Mouse (Mus musculus) thymus, postnatal 25 days (tissue): Measurements from ENCODE around the gene Cfap57.

Experiments
- DNase-seq: peaks from one replicate; pipeline ENCODE4 v3.0.0; 2022

Gene Cfap57

DNA sequence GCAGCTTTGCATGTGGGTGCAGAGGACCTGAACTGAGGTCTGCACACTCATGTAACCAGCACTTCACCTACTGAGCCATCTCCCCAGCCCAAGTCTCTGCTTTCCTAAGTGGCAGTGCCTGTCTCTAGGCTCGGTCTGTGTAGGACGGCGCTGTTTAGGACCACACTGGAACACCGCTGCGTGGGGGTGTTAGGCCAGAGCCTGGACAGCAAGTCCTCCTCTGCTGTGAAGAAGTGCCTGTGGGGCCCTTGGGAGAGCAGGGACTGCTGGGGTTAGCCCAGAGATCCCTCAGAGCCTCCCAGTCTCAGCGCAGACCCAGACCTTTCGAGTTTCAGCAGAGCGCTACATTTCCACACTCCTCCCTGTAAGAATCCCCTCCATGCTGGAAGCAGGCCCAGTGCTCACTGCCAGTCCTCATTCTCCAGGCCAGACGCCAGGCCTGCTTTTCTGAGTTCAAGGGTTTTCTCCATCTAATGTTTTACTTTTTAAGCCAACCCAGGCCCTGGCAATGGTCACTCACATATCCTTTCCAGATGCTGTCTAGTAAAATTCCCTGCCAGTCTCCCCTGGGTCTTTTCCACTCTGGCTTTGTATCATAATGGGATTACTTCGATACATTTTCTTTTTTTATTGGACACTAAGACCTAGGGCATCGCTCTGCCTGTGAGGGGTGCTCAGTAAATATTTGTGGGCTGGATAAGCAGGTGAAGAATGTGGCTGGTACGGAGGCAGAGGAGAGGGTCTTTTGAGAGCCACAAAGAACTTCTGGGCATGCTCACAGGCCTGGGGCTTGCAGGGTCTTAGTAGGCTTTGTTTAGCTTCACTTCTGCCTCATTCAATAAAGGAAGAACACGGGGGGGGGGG lies 56.3 kb downstream of the Cfap57 start:
- no peak for DNase-seq

DNA sequence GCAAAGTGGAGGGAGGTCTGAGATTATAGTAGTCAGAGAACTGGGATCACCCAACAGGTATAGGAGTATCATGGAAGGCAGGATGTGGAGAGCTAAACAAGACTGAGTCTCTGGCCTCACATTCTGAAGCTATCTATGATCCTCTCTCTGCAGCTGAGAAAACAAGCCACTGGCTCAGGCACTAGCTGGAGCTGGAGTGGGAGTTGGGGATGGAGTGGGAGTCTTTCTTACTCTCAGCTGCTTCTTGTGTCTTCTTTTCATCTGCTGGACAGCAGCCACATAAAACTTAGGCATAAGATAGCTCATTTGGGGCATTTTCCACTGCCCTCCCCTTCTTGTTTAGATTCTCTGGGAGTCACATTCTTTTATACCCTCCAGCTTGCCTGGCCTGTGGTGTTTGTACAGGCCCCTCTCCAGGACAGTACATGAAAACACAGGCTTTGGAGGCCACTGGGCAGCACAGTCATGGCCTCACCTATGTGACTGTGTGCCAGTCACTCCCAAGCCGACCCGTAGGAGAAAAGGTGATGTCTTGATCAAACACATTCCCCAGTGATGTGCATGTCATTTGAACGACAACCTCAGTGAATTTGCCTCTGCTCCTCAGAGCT lies 67.4 kb downstream of the Cfap57 start:
- DNase-seq: no peak

DNA sequence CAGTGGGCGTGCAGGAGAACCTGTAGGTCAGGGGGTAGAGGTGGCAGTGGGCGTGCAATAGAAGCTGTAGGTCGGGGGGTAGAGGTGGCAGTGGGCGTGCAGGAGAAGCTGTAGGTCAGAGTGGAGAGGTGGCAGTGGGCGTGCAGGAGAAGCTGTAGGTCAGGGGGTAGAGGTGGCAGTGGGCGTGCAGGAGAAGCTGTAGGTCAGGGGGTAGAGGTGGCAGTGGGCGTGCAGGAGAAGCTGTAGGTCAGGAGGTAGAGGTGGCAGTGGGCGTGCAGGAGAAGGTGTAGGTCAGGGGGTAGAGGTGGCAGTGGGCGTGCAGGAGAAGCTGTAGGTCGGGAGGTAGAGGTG lies 72.5 kb downstream of the Cfap57 start:
- DNase-seq: peak; percentile 28

DNA sequence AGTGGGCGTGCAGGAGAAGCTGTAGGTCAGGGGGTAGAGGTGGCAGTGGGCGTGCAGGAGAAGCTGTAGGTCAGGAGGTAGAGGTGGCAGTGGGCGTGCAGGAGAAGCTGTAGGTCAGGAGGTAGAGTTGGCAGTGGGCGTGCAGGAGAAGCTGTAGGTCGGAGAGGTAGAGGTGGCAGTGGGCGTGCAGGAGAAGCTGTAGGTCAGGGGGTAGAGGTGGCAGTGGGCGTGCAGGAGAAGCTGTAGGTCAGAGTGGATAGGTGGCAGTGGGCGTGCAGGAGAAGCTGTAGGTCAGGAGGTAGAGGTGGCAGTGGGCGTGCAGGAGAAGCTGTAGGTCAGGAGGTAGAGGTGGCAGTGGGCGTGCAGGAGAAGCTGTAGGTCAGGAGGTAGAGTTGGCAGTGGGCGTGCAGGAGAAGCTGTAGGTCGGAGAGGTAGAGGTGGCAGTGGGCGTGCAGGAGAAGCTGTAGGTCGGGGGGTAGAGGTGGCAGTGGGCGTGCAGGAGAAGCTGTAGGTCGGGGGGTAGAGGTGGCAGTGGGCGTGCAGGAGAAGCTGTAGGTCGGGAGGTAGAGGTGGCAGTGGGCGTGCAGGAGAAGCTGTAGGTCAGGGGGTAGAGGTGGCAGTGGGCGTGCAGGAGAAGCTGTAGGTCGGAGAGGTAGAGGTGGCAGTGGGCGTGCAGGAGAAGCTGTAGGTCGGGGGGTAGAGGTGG lies 73.0 kb downstream of the Cfap57 start:
- DNase-seq: peak; percentile 57

DNA sequence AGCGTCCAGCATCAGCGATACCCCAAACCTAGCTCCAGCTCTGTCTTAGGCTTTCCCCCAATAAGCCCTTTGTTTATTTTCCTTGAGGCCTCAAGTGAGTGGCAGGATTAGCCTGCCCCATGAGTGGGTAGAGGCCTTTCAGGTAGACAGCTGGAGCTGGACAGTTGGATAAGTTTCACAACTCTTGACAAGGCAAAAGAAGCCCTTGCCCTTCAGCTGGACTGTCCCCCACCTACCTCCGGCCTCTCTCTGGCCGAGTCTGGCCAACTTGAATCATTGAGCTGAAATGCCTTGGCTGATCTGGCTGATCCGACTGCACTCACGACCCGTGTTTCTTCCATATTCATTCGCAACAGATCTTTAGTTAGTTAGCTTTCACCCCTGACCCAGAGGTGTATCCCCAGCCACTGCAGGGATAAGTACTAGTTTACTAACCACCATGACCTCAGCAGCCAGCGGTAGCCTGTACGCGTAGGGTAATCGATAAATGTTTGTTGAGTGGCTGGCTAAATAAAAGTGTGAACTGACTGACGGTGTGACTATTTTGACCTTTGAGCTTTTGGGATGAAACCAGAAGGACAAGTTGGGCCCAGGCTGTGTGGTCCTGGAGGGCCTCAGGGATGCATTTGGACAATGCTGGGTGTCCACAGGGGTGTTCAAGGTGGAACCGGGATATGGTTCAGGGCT lies 76.0 kb downstream of the Cfap57 start:
- no peak for DNase-seq

DNA sequence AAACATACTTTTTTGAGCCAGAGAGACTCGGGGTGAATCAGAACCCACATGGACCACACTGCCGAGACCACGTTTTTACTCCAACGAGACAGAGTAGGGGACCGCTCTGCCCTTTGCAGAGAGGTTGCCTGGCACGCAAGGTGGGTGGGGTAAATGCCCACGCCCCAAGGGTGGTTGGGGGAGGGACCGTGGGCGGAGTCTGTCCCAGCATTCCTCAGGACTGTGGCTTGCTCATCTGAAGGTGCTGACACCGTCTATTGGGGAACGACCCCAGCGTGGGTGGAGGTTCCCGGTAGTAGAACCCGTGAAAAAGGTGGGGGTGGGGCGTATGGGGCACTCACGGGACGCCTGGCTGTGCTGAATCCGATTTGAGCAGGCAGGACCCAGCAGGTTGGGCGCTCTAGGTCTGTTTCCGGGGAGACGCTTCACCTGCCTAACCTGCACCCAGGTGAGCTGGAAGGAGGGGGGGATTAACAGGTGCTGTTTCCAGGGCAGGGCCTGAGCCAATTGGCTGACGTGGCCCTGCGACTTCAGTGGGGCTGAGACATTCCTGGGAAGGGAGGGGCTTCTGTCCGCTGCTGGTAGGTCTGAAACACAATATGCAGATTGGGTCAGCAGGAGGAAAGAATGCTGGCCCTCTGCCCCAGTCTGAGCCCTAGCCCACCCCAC lies 76.9 kb downstream of the Cfap57 start, which contains the start of gene Tmem125:
Gene Tmem125, minus strand, starts transcription at position 453 of the 669 bp plus-strand sequence.
- DNase-seq: peak; percentile 61

DNA sequence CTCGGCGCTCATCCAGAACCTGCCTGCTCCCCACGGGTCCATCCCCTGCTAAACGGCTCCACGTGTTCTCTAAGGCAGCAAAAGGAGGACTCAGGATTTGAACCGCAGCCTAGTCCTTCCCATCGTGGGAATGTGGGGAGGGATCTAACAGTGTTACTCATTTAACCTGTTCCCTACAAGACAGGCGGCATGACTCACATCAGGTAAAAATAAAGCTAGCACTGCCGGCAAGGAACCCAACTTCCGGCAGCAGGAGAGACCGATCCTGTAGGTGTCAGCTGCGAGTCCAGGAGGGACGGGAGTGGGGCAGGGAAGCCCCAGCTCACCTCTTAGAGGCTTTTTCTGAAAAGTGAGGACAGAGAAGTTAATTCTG lies 77.4 kb downstream of the Cfap57 start:
- peak; percentile 23 for DNase-seq

DNA sequence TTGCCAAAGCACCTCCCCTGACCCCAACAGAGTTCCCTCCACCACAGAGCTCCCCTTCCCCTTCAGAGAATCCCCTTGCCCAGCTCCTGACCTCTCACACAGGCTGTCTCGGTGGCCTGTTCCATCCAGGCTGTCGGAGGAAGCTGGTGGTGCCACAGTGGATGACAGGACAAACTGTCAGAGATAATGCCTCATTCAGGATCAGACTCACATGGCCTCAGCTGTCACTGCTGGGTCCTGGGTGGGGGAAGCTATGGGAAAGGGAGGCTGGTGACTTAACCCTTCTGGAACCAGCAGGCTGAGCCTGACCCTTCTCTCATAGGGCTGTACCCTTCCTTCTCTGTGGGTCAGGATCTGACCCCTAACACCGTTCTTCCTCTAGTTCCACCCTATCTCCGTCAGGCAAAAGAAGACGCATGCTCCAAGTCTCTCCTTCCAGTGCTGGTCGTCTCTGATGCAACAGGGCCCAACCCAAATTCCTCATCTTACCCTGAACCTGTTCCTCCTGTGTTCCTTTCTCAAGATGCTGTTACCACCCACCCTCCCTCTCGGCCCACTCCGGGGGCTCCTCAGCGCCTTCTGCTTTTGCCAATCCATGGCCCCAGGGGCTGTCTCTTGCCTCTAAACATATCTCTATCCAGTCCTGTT lies 77.9 kb downstream of the Cfap57 start:
- no peak for DNase-seq

DNA sequence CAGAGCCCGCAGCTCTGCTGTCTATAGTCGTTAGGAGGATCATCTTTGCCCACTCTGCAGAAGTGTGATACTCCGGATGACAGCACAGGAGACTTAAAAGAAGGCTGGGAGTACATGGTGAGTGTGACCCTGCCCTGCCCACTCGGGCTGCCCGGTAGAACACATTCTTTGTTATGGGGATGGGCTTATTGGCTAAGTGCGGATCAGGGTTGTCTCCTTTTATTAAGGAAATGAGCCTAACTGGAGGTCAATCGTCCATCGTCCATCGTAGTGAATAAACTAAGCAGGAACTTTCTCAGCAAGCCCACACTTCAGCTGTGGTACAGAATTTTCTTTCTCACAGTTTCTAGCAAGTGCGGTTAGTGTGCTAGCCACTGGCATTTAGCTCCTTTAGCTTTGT lies 80.7 kb downstream of the Cfap57 start:
- no peak for DNase-seq

DNA sequence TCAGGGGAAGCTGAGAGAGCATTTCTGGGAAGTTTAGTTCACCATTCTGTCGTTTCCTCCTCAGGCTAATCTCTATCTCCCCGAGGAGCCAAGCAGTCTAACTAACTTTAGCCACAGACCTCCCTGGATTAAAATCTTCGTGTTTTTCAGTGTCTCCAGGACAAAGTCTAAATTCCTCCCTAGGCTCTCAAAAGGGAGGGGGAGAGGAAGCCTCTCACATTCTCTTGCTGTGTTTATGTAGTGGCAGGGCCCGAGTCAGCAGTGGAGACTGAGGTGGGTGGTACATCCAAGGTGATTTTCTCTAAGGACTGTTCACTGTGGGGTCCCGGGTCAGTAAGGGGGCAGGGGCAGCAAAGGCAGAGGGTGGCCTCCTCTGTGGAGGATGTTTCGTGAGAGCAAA lies 82.8 kb downstream of the Cfap57 start:
- DNase-seq: no peak

DNA sequence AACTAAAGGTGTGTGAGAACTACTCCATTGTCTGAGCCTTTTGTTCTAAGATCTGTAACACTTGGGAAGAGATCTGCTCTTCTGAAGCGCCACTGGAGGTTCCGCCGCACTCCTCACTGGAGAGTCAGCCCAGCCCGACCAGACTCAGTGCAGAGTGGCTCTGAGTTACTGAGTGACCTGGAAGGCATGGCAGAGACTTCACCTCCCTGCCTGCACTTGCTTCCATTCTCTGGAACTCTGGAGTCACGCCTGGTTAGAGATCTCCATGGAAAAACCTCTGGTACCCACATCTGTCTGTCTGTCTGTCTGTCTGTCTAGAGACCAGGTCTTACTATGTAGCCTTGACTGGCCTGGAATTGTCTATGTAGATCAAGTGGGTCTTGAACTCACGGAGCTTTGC lies 85.0 kb downstream of the Cfap57 start:
- DNase-seq: no peak

DNA sequence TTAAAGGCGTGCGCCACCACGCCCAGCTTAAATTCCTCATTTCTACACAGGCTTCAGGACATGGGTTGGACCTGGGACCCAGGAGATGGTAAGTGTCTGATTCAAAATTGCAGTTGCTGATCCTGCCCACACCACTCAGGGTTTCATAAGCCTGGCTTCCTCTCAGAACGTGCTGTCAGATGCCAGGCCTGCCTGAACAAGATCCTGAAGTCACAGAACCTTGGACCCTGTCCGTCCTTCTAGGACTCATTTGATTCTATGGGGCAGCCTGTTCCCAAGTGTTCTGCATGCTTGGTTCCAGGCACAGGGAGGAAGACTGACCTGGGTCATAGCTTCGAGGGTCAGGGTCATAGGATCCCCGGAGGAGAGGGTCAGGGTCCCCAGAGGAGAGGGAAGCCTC lies 87.0 kb downstream of the Cfap57 start:
- DNase-seq: no peak

DNA sequence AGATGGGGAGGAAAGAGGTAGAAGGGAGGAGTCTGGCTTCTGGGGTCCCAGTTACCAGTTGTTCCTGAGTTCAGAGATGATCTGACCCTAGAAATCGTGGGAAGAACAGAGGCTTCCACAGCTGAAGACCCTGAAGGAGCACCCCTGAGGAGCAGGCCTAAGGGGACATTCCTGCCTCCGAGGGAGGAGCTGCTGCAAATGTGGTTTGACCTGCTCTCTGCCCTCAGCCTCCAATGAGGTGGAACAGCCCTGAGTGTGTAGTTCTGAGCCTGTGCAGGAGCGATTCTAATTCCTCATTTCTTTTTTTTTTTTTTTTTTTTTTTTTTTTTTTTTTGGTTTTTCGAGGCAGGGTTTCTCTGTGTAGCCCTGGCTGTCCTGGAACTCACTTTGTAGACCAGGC lies 87.4 kb downstream of the Cfap57 start:
- no peak for DNase-seq

DNA sequence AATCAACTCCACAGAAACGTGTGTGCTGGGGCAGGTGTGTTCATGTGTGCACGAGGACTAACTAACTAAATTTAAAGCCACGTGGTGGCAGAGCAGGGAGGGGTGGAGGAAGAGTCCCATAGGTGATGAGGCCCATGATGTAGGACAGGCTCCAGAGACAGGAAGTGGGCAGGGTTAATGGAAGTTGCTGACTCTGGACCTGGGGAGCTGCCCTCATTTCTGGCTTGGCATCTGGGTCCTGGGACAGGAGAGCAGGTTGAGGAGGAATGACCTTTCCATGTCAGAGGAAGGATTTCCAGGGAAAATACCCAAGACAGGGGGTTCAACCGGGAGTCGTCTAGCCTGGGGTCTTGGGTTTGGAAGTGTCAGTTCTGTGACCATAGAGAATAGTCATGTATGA lies 87.9 kb downstream of the Cfap57 start:
- no peak for DNase-seq

DNA sequence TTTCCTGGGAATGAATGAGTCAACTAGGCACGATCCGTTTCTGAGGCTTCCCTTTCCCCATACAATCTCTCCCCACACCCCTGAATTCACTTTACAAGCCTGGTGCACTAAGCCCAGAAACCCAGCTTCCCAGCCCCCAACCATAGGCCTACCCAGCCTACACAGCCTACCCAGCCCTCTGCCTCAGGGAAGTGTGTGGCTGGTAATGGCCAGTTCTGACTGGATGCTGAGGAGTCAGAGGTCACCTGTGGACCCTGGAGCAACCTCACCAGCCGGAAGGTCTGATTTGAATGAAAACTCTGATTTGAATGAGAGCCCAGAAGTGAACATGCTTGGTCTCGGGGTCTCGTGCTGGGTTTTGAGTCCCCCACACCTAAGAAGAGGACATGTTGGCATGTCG lies 92.9 kb downstream of the Cfap57 start:
- DNase-seq: no peak

DNA sequence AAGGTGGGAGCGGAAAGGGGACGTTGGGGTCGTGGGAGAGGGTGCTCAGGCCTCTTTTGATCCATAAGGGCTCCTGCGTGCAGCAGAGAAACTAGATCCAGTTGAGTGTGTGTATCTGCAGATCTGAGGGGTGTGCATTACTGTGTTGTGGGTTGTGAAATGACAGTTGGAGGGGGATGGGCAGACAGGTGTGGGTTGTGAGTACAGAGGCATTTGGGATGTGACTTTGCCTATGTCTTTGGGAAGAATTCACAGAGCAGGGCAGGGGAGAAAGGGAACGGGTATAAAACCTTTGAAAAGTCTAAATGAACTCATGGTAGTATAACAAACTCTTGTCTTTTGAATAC lies 93.3 kb downstream of the Cfap57 start:
- DNase-seq: peak; percentile 9

DNA sequence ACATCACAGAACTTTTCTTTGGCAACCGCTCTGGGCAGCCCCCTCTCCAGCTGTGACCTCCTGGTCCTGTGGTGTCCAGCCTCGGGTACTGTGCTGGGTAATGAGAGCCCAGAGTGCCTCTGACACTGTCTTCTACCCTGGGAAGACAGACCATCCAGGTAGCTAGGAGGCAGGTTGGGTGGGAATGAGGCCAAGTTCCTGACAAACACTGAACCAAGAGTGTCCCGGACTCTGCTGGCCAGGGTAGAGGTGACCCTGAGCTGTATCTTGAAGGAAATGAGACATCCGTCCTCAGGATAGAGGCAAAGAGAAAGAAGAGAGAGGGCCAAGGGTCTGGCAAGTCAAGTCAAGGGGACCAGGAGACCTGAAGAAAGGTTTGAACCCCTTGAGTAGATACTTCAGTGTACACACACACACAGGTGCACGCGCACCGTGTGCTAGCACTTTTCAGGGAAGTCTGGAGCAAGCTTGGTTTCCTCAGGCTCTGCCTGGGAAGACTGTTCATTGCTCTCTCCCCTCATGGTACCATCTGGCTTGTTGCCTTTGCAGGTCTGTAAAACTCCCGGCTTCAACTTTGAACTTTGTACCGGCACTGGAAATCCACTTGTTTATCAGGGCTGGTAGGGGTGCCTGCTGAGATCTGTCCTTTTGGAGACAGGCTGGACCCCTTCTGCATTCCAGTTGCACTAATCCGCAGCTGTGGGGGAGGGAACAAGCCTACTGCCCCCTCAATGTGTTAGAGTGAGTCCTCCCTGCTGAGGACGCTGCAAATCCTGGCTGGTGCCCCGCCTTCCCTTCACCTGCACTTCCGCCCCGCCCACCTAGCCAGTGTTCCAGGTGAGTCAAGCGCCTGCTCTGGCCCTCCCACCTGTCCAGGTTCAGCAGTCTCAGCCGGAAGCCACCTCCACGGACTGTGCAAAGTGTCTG lies 93.9 kb downstream of the Cfap57 start, which contains the start of gene 2610528J11Rik:
Gene 2610528J11Rik, plus strand, starts transcription at position 592 of the 927 bp plus-strand sequence.
- DNase-seq: no peak

DNA sequence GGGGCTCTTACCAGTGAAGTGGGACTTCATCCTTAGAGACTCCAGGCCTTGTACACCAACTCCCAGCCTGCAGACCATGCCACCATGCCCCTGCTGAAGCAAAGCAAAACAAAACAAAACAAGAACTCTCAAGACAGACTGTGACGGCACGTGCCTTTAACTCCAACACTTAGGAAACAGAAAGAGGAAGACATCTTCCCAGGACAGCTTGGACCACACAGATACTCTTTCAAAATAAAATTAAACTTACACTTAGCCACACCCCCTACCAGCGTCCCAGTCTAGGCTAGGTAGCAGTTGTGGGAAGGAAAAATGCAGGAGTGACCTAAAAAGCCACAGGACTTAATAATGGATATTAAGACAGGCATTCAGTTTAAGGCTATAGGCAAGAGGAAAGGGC lies 94.8 kb downstream of the Cfap57 start:
- no peak for DNase-seq

DNA sequence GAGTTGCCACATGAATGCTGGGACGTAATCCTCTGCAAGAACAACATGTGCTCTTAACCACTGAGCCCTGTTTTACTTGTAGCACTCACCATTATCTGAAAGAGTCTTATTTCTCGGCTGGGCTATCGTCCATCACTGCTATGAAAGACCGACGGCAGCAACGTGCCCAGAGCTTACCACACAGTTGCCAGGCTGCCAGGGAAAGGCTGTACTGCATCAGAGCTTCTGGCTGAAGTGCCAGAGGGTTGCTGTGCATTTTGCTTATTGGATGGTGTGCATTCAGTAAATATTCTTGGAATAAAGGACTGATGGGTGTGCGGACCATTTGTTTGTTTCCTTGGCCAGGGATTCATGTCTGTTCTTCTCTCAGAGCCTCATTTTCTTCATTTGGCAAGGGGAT lies 96.6 kb downstream of the Cfap57 start:
- no peak for DNase-seq

DNA sequence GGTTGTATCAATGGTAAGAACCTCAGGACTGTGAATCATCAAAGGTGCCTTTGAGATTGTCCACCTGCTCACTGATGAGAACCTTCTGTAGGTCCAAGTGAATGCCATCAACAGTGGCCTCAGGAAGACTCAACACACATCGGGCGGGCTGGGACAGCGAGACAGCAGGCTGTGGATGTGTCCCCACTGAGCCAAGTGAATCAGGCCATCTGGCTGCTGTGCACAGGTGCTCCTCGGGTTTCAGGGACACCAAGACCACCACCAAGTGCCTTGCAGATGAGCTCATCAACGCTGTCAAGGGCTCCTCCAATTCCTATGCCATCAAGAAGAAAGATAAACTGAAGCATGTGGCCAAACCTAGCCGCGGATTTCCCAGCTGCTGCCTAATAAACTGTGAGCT lies 98.3 kb downstream of the Cfap57 start:
- no peak for DNase-seq

DNA sequence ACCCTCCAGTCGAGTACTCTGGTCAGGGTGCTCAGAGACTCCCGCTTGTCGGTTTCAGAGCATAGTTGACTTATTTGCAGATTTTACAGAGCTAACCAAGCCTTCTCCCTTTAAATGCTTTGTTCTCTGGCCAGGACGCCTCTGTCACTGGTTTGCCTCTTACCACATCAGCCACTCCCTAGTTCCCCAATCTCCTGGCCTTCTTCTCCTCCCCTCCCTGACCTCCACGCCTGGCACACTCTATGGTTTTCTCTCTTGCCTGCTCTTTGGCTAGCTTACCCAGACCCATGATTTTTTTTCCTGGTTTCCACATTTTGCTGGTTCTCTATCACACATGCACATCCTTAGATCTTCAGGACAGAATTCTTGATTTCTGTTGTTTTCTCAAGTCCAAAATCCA lies 102.4 kb downstream of the Cfap57 start:
- DNase-seq: no peak
